Mouse (Mus musculus) midbrain, embryonic 12.5 days (tissue): ENCODE results near the gene Itch. TPM values are rescaled to one million over a fixed set of nuclear protein-coding genes. Genes with fewer than 3 reads are reported as not detected.
A peak's percentile ranks its signal among the peaks of the same experiment; 100 is the strongest.

Experiments
- ATAC-seq: fragments of 200-750 bp; cut with Nextera tagmentation; 2 replicates; pipeline ENCODE4 v1.8.0; 2017; ENCODE audit warnings: low read depth, moderate TSS enrichment, moderate library complexity; ENCODE audit not compliant: low FRiP score
- H3K27ac ChIP-seq: fragments of 300-500 bp; sonication (generic); replicated peaks from 2 replicates; pipeline ENCODE4 v1.5.1; 2016; ENCODE audit warnings: mild to moderate bottlenecking
- H3K27me3 ChIP-seq: fragments of 300-500 bp; sonication (generic); 2 replicates; pipeline ENCODE4 v1.6.1; 2016; ENCODE audit warnings: mild to moderate bottlenecking
- H3K36me3 ChIP-seq: fragments of 300-500 bp; sonication (generic); 2 replicates; pipeline ENCODE4 v1.6.1; 2016
- H3K4me1 ChIP-seq: fragments of 300-500 bp; sonication (generic); 2 replicates; pipeline ENCODE4 v1.6.1; 2016
- H3K4me2 ChIP-seq: fragments of 300-500 bp; sonication (generic); replicated peaks from 2 replicates; pipeline ENCODE4 v1.6.1; 2016; ENCODE audit warnings: mild to moderate bottlenecking, moderate library complexity
- H3K4me3 ChIP-seq: fragments of 300-500 bp; sonication (generic); 2 replicates; pipeline ENCODE4 v1.5.1; 2016; ENCODE audit warnings: mild to moderate bottlenecking
- H3K9ac ChIP-seq: fragments of 300-500 bp; sonication (generic); replicated peaks from 2 replicates; pipeline ENCODE4 v1.6.1; 2016; ENCODE audit warnings: mild to moderate bottlenecking, moderate library complexity
- H3K9me3 ChIP-seq: fragments of 300-500 bp; sonication (generic); 2 replicates; pipeline ENCODE4 v1.6.1; 2016; ENCODE audit warnings: mild to moderate bottlenecking
- WGBS: fragments of 180-500 bp; shearing (Covaris S2); methylation state at CpG from one replicate; pipeline ENCODE4 v1.1.7; 2016; 5-methylcytosine and 5-hydroxymethylcytosine counted together
- polyA plus RNA-seq: library from polyadenylated mRNA; unstranded; fragments of >200 nt; fragmentation: Nextera tagmentation; extraction: Ambion mirVana; gene quantifications from 2 replicates; pipeline ENCODE4 v1.2.1, GENCODE M21; 2016

Gene Itch
- polyA plus RNA-seq, 1 experiment from 2014 or later, result 66.2 TPM

GRCm38 (mm10) chr2:155224721-155225120 is 91.4 kb downstream of the Itch start:
- Histone ChIP-seq H3K9me3 (no peaks in the 10 kb centered on the region), H3K4me1 (no peaks in the 10 kb centered on the region), H3K36me3 (peaks cover 69% of the 10 kb centered on the region), H3K27ac (no peak overlapping the region), H3K4me3 (no peak overlapping the region), H3K27me3 (no peaks in the 10 kb centered on the region), H3K9ac (no peak overlapping the region), H3K4me2 (no peak overlapping the region)
- WGBS, result 93% methylated on average over 7 of the region's 7 CpGs
- no peak for ATAC-seq

- Histone ChIP-seq H3K9me3 (no peaks in the 10 kb centered on the region), H3K27ac (peak overlapping the region; percentile 91), H3K36me3 (0 out of 2 replicates have a peak, but pooled peaks cover 3% of the 10 kb centered on the region), H3K9ac (peak overlapping the region; percentile 93), H3K27me3 (no peaks in the 10 kb centered on the region), H3K4me1 (peaks cover 23% of the 10 kb centered on the region), H3K4me2 (peak overlapping the region; percentile 90), H3K4me3 (peak overlapping the region; percentile 80)
- WGBS, result 4% methylated on average over 13 of the region's 13 CpGs
- ATAC-seq, result peak; percentile 93
Observed at GRCm38 (mm10) chr2:155235746-155236361, 102.5 kb downstream of the Itch start.

DNA sequence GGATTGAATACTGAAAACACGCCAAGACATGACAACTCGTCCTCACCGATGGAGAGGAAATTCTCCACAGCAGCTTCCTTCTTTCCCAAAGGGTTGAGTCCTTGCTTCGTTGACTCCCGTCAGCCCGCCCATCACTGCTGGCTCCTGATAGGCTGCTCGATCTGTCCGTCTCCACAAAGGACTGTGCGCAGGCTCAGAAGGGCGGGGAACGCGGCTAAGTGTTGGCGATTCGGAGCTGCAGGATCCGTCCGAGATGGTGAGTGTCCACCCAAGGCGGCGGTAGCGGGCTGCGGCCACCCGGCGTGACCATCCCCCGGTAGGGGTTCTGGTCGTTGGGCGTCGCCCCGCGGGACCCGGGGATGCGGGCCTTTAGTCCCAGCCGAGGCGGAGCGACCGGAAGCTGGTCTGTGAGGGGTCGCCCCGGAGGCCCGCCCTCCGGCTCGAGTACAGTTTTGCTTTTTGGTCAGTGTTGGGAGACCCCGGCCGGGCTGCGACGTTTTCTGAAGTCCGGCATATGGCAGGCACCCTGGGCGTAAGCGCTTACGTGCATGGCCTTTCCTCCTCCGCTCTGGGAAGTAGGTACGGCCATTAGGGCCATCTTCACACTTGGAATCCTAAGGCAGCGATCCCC is 103.2 kb downstream of the Itch start, which contains the start of gene Dynlrb1:
Gene Dynlrb1 (plus strand): TSS at position 172 of the 631 bp plus-strand sequence.
- peak within 1 kb of the TSS; percentile 80 for H3K4me3 ChIP-seq
- H3K9me3 ChIP-seq, result no peaks in the 10 kb centered on the region
- peak within 1 kb of the TSS; percentile 90 for H3K4me2 ChIP-seq
- ATAC-seq, result peak; percentile 99
- peaks cover 7% of the 10 kb centered on the region for H3K36me3 ChIP-seq
- peak within 1 kb of the TSS; percentile 91 for H3K27ac ChIP-seq
- under 1% methylated on average over 50 of the region's 50 CpGs for WGBS
- H3K4me1 ChIP-seq, result peaks cover 23% of the 10 kb centered on the region
- H3K9ac ChIP-seq, result peak within 1 kb of the TSS; percentile 93
- H3K27me3 ChIP-seq, result no peaks in the 10 kb centered on the region

DNA sequence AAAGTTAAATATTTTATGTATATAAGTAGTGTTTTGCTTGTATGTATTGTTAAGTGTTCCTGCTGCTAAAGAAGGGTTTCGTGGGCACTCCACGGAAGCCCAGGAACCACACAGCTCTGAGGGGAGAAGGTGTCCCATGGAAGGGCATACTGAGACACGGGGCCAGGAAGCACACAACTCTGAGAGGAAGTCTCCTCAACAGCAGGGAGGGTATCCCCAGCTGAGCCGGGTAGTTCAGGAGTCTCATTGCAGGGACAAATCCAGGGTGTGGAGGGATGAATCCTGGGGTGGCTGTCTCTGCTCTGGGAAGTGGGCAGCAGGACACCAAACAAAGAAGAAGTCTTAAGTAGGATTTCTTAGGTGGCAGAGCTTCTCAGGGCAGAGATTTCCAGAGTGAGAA is 104.0 kb downstream of the Itch start:
- Histone ChIP-seq H3K27ac (no peak overlapping the region), H3K36me3 (peaks cover 8% of the 10 kb centered on the region), H3K9me3 (no peaks in the 10 kb centered on the region), H3K27me3 (no peaks in the 10 kb centered on the region), H3K9ac (peak overlapping the region; percentile 93), H3K4me3 (peak overlapping the region; percentile 80), H3K4me2 (peak overlapping the region; percentile 90), H3K4me1 (peaks cover 23% of the 10 kb centered on the region)
- no peak for ATAC-seq
- WGBS, result 21% methylated on average over 4 of the region's 4 CpGs

DNA sequence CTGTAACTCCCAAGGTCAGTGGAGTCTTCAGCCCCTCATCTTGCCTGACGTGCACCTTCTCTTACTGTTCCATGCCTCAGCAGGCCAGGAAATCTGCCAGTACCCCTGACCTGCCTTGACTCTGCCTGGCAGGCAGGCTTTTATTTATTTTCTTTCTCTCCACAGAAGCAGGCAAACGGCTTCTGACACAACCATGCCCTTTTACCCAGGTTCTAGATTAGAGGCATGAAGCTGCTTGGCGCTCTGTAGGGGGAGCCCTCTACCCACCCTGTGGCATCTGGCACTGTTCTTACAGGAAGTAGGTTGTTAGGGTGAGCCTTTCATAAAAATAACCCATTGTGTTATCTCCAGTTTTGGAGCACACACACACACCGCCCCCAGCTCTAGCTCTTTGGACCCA is 107.6 kb downstream of the Itch start:
- no peaks in the 10 kb centered on the region for H3K9me3 ChIP-seq
- WGBS, result 84% methylated on average over 4 of the region's 4 CpGs
- no peak for ATAC-seq
- H3K36me3 ChIP-seq, result peaks cover 44% of the 10 kb centered on the region
- no peak overlapping the region for H3K27ac ChIP-seq
- H3K4me2 ChIP-seq, result no peak overlapping the region
- no peaks in the 10 kb centered on the region for H3K27me3 ChIP-seq
- H3K9ac ChIP-seq, result no peak overlapping the region
- H3K4me1 ChIP-seq, result peaks cover 19% of the 10 kb centered on the region
- H3K4me3 ChIP-seq, result no peak overlapping the region

GRCm38 (mm10) chr2:155242296-155242855 is 109.1 kb downstream of the Itch start:
- WGBS, result 86% methylated on average over 7 of the region's 7 CpGs
- no peak overlapping the region for H3K9ac ChIP-seq

GRCm38 (mm10) chr2:155246231-155246630 is 112.9 kb downstream of the Itch start:
- Histone ChIP-seq H3K27ac (no peak overlapping the region), H3K9me3 (no peaks in the 10 kb centered on the region), H3K4me1 (no peaks in the 10 kb centered on the region), H3K4me2 (no peak overlapping the region), H3K27me3 (no peaks in the 10 kb centered on the region), H3K9ac (no peak overlapping the region), H3K4me3 (no peak overlapping the region), H3K36me3 (peaks cover 90% of the 10 kb centered on the region)
- 98% methylated on average over 4 of the region's 4 CpGs for WGBS
- no peak for ATAC-seq

More at GRCm38 (mm10) chr2:155242296-155242855, 109.1 kb downstream of the Itch start:
- no peaks in the 10 kb centered on the region for H3K27me3 ChIP-seq
- H3K27ac ChIP-seq, result no peak overlapping the region
- H3K36me3 ChIP-seq, result peaks cover 57% of the 10 kb centered on the region
- peaks cover 15% of the 10 kb centered on the region for H3K4me1 ChIP-seq
- no peak overlapping the region for H3K4me3 ChIP-seq
- H3K4me2 ChIP-seq, result no peak overlapping the region
- H3K9me3 ChIP-seq, result no peaks in the 10 kb centered on the region
- no peak for ATAC-seq

DNA sequence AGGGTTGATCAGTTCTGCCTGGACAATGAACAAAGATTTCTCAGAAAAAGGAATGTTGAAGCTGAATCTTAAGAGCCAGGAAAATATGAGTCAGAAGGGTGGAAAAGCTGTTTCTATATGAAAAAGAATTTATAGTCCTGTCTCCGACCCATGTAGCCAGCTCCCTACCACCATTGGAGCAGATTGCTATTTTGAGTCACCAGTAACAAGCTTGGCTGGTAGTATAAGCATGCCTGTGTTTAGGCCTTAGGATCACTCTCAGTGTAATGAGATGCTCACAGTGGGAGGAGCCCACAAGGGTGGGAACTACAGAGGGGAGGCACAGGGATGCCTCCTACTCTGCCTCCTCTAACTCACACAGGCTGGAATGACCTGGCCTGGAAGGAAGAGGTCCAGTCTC is 114.9 kb downstream of the Itch start:
- no peaks in the 10 kb centered on the region for H3K4me1 ChIP-seq
- no peaks in the 10 kb centered on the region for H3K9me3 ChIP-seq
- no peak overlapping the region for H3K4me2 ChIP-seq
- no peak overlapping the region for H3K9ac ChIP-seq
- 82% methylated on average over 1 of the region's 1 CpGs for WGBS
- no peaks in the 10 kb centered on the region for H3K27me3 ChIP-seq
- no peak overlapping the region for H3K27ac ChIP-seq
- peaks cover 80% of the 10 kb centered on the region for H3K36me3 ChIP-seq
- no peak for ATAC-seq
- no peak overlapping the region for H3K4me3 ChIP-seq

DNA sequence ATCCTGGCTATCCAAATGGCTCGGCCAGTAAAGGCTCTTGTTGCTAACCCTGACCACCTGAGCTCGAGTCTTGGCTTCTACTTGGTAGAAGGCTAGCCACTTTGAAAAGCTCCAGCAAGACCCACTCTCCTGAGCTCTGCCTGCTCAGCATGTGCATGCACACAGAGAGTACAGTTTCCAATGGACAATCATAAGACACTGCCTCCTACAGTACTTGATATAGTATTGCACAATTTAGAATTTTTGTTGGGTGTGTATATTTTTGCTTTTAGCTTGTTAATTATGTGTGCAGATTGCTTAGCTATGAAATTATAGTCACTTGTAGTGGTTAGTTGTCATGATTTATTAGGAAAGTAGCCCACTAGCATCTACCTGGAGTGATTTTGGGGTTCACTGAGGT is 115.4 kb downstream of the Itch start:
- Histone ChIP-seq H3K4me2 (no peak overlapping the region), H3K4me1 (no peaks in the 10 kb centered on the region), H3K36me3 (peaks cover 75% of the 10 kb centered on the region), H3K9ac (no peak overlapping the region), H3K27ac (no peak overlapping the region), H3K9me3 (no peaks in the 10 kb centered on the region), H3K27me3 (no peaks in the 10 kb centered on the region), H3K4me3 (no peak overlapping the region)
- no peak for ATAC-seq
- WGBS, result 90% methylated on average over 2 of the region's 2 CpGs

DNA sequence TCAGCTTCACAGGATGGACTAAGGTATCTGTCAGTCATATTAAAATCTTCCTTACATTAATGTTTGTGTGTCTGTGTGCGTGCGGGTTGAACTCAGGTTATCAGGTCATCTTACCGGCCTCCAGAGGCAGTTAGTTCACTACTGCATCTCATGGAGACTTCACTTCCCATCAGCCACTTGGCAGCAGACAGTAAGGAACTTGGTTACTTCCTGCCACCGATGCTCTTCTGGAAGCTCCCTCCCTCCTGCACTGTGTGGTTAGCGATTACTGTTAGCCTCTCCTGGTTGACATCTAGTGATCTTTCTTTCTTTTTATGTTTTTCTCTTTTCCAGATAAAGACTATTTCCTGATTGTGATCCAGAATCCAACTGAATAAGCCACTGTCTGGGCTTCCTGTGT is 116.3 kb downstream of the Itch start:
- Histone ChIP-seq H3K27me3 (no peaks in the 10 kb centered on the region), H3K9ac (no peak overlapping the region), H3K9me3 (no peaks in the 10 kb centered on the region), H3K36me3 (peaks cover 67% of the 10 kb centered on the region), H3K4me2 (no peak overlapping the region), H3K27ac (no peak overlapping the region), H3K4me3 (no peak overlapping the region), H3K4me1 (no peaks in the 10 kb centered on the region)
- no peak for ATAC-seq
- 97% methylated on average over 5 of the region's 5 CpGs for WGBS

- WGBS, result 92% methylated on average over 6 of the region's 6 CpGs
Observed at GRCm38 (mm10) chr2:155265526-155265925, 132.2 kb downstream of the Itch start.

DNA sequence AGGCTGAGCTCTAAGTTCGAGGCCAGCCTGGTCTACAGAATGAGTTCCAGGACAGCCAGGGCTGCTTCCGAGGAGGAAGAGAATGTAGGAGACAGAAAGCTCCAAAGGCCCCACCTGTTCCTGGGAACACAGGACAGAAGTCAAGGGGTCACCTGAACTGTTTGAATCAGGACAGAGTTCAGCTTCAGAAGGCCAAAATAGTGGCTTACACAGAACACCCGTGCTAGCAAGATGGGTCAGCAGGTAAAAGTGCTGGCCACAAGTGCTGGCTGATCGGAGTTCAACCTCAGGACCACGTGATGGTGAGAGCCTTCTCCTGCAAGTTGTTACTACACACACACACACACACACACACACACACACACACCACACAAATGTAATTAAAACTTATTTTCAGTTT is 133.6 kb downstream of the Itch start:
- Histone ChIP-seq H3K4me3 (no peak overlapping the region), H3K4me1 (no peaks in the 10 kb centered on the region), H3K27me3 (no peaks in the 10 kb centered on the region), H3K4me2 (no peak overlapping the region), H3K36me3 (no peaks in the 10 kb centered on the region), H3K9me3 (no peaks in the 10 kb centered on the region), H3K27ac (no peak overlapping the region), H3K9ac (no peak overlapping the region)
- WGBS, result 82% methylated on average over 5 of the region's 5 CpGs
- no peak for ATAC-seq

More at GRCm38 (mm10) chr2:155265526-155265925, 132.2 kb downstream of the Itch start:
- no peak overlapping the region for H3K27ac ChIP-seq
- no peak for ATAC-seq
- H3K9ac ChIP-seq, result no peak overlapping the region
- H3K4me2 ChIP-seq, result no peak overlapping the region
- no peaks in the 10 kb centered on the region for H3K27me3 ChIP-seq
- no peak overlapping the region for H3K4me3 ChIP-seq
- no peaks in the 10 kb centered on the region for H3K36me3 ChIP-seq
- H3K4me1 ChIP-seq, result no peaks in the 10 kb centered on the region
- H3K9me3 ChIP-seq, result no peaks in the 10 kb centered on the region
